Mouse (Mus musculus): ENCODE results near the gene Cnn3.

Gene Cnn3

GRCm38 (mm10) chr3:121449527-121449926 is 23.2 kb downstream of the Cnn3 start:
- DNase-seq (ENCODE audit: low read depth, low spot score) = no peak

- DNase-seq (ENCODE audit: low read depth, low spot score) = no peak
These were observed 25.1 kb downstream of the Cnn3 start for GRCm38 (mm10) chr3:121451404-121451803.

GRCm38 (mm10) chr3:121458545-121459492 is 32.5 kb downstream of the Cnn3 start:
- no peak for DNase-seq (ENCODE audit: low read depth, low spot score)

GRCm38 (mm10) chr3:121460473-121461193 is 34.3 kb downstream of the Cnn3 start:
- no peak for DNase-seq (ENCODE audit: low read depth, low spot score)

- no peak for DNase-seq (ENCODE audit: low read depth, low spot score)
These were observed 35.2 kb downstream of the Cnn3 start for GRCm38 (mm10) chr3:121461477-121461876.

GRCm38 (mm10) chr3:121462782-121463181 is 36.5 kb downstream of the Cnn3 start:
- DNase-seq (ENCODE audit: low read depth, low spot score) = no peak

- DNase-seq (ENCODE audit: low read depth, low spot score) = no peak
These were observed 38.5 kb downstream of the Cnn3 start for GRCm38 (mm10) chr3:121464733-121465305.

- no peak for DNase-seq (ENCODE audit: low read depth, low spot score)
These were observed 39.5 kb downstream of the Cnn3 start for GRCm38 (mm10) chr3:121465795-121466194.

- no peak for DNase-seq (ENCODE audit: low read depth, low spot score)
These were observed 40.8 kb downstream of the Cnn3 start for GRCm38 (mm10) chr3:121467094-121467552.

- DNase-seq (ENCODE audit: low read depth, low spot score) = no peak
These were observed 41.8 kb downstream of the Cnn3 start for GRCm38 (mm10) chr3:121468136-121468535.

- DNase-seq (ENCODE audit: low read depth, low spot score) = peak; percentile 42
These were observed 43.1 kb downstream of the Cnn3 start for GRCm38 (mm10) chr3:121469185-121469975.

GRCm38 (mm10) chr3:121471703-121472102 is 45.4 kb downstream of the Cnn3 start:
- no peak for DNase-seq (ENCODE audit: low read depth, low spot score)

GRCm38 (mm10) chr3:121474738-121475137 is 48.4 kb downstream of the Cnn3 start:
- DNase-seq (ENCODE audit: low read depth, low spot score) = no peak

- no peak for DNase-seq (ENCODE audit: low read depth, low spot score)
These were observed 54.0 kb downstream of the Cnn3 start for GRCm38 (mm10) chr3:121480030-121480960.

GRCm38 (mm10) chr3:121480961-121481436 is 54.7 kb downstream of the Cnn3 start:
- no peak for DNase-seq (ENCODE audit: low read depth, low spot score)

- no peak for DNase-seq (ENCODE audit: low read depth, low spot score)
These were observed 55.3 kb downstream of the Cnn3 start for GRCm38 (mm10) chr3:121481564-121481963.

GRCm38 (mm10) chr3:121483266-121484161 is 57.2 kb downstream of the Cnn3 start:
- DNase-seq (ENCODE audit: low read depth, low spot score) = no peak

- no peak for DNase-seq (ENCODE audit: low read depth, low spot score)
These were observed 58.9 kb downstream of the Cnn3 start for GRCm38 (mm10) chr3:121485201-121485600.
